Mouse (Mus musculus) liver, postnatal 0 days (tissue): ENCODE data around the gene Zc3h12c.

Experiments used
- CTCF ChIP-seq: sonication (generic); IDR thresholded peaks from 2 replicates; pipeline ENCODE4 v1.5.1; 2016; ENCODE audit warnings: antibody characterized with exemption, low read depth
- EP300 ChIP-seq: IDR thresholded peaks from 2 replicates; pipeline ENCODE4 v1.6.1; 2016; ENCODE audit warnings: antibody characterized with exemption, low read depth, mild to moderate bottlenecking

GRCm38 (mm10) chr9:52119212-52119611 lies 49.2 kb downstream of the Zc3h12c start:
- no peak for TF ChIP-seq CTCF
- no peak for TF ChIP-seq EP300
